Mouse (Mus musculus): Measurements from ENCODE around the gene Kbtbd13.

DNA sequence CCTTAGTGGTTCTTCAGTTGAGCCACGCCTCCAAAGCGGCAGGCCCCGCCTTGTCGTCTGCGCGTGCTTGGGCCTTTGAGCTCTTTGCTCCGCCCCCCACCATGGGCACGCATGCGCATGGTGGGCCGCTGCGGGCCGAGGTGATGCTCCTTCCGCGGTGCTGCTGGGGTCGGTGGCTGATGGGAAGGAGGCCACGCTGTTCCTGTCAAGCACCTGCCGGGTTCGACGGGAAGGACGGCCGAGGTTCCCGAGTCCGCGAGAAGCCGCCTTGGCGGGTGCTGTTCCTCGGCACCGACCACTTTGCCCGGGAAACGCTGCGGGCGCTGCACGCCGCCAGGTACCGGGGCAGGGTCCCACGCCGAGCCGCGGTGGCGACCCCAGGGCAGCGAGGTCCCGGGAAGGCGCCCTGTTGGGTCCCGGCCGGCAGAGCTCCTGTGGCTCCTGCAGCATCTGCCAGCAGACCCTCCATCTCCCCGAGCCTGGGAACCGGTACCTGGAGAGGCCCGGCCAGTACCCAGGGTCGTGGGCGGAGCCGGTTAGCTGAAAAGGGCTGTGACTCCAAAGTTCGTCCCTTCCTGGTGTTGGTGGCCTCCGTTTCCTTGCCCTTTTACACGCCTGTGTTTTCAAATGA lies 44.3 kb upstream of the Kbtbd13 start, which contains the start of gene Mtfmt:
- no peak for TF ChIP-seq CTCF (IDR thresholded peaks at IDR 0.05; ENCODE audit: extremely low read depth, insufficient read depth, insufficient read length, insufficient replicate concordance)
- peak; percentile 67 for TF ChIP-seq POLR2A (IDR thresholded peaks at IDR 0.05; ENCODE audit: low read depth, low read length)
